Mouse (Mus musculus): ENCODE data around the gene Ercc5.

DNA sequence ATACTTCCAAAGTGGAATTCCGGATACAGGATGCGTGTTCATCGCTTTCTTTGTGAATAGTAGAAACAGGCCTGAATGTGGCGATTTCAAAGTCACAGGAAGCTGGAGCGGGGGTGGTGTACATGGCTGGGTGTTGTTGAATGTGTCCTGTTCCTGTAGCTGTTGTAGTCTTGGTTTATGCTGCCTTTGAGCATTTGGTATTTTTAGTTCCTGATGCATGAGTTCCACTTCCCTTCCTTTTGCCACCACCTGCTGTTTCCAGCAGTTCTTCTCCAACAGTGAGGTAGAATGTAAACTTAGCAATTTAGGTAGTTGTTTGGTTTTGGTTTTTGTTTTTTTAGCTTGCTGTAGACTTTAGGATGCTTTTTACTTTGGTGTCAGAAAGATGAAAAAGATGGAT lies 14.8 kb downstream of the Ercc5 start:
- TF ChIP-seq CTCF (IDR thresholded peaks at IDR 0.05; ENCODE audit: extremely low read depth, insufficient read depth, low read length): no peak
- no peak for TF ChIP-seq POLR2A (IDR thresholded peaks at IDR 0.05; ENCODE audit: extremely low read depth, insufficient read depth, low read length)

All from cortical plate, adult 2 months (tissue).